Mouse (Mus musculus): ENCODE data around the gene Gpa33.
"Not testable (repeated sequence)": the region's sequence is repeated elsewhere in the genome, so short reads cannot be mapped to it uniquely, and the experiment has no call there.

Gene Gpa33

GRCm38 (mm10) chr1:166128551-166128950 is 1.5 kb upstream of the Gpa33 start:
- ATAC-seq (ENCODE audit: insufficient number of reproducible peaks, low FRiP score, low TSS enrichment): no peak

- ATAC-seq (ENCODE audit: insufficient number of reproducible peaks, low FRiP score, low TSS enrichment): no peak
These were observed 2.3 kb downstream of the Gpa33 start for GRCm38 (mm10) chr1:166132367-166132766.

- ATAC-seq (ENCODE audit: insufficient number of reproducible peaks, low FRiP score, low TSS enrichment): no peak
These were observed 5.2 kb downstream of the Gpa33 start for GRCm38 (mm10) chr1:166135091-166135740.

- ATAC-seq (ENCODE audit: insufficient number of reproducible peaks, low FRiP score, low TSS enrichment): no peak
These were observed 7.4 kb downstream of the Gpa33 start for GRCm38 (mm10) chr1:166137244-166137938.

- no peak for ATAC-seq (ENCODE audit: insufficient number of reproducible peaks, low FRiP score, low TSS enrichment)
These were observed 8.1 kb downstream of the Gpa33 start for GRCm38 (mm10) chr1:166138136-166138535.

- no peak for ATAC-seq (ENCODE audit: insufficient number of reproducible peaks, low FRiP score, low TSS enrichment)
These were observed 9.1 kb downstream of the Gpa33 start for GRCm38 (mm10) chr1:166139113-166139512.

GRCm38 (mm10) chr1:166139620-166140184 is 9.7 kb downstream of the Gpa33 start:
- no peak for ATAC-seq (ENCODE audit: insufficient number of reproducible peaks, low FRiP score, low TSS enrichment)

GRCm38 (mm10) chr1:166141868-166142267 is 11.8 kb downstream of the Gpa33 start:
- not testable (repeated sequence) for ATAC-seq (ENCODE audit: insufficient number of reproducible peaks, low FRiP score, low TSS enrichment)

- ATAC-seq (ENCODE audit: insufficient number of reproducible peaks, low FRiP score, low TSS enrichment): no peak
These were observed 12.3 kb downstream of the Gpa33 start for GRCm38 (mm10) chr1:166142369-166142768.

GRCm38 (mm10) chr1:166146626-166147025 is 16.6 kb downstream of the Gpa33 start:
- ATAC-seq (ENCODE audit: insufficient number of reproducible peaks, low FRiP score, low TSS enrichment): no peak

GRCm38 (mm10) chr1:166147657-166148056 is 17.6 kb downstream of the Gpa33 start:
- no peak for ATAC-seq (ENCODE audit: insufficient number of reproducible peaks, low FRiP score, low TSS enrichment)

- no peak for ATAC-seq (ENCODE audit: insufficient number of reproducible peaks, low FRiP score, low TSS enrichment)
These were observed 19.4 kb downstream of the Gpa33 start for GRCm38 (mm10) chr1:166149441-166149840.

GRCm38 (mm10) chr1:166150035-166150434 is 20.0 kb downstream of the Gpa33 start:
- ATAC-seq (ENCODE audit: insufficient number of reproducible peaks, low FRiP score, low TSS enrichment): no peak

GRCm38 (mm10) chr1:166151341-166151740 is 21.3 kb downstream of the Gpa33 start:
- no peak for ATAC-seq (ENCODE audit: insufficient number of reproducible peaks, low FRiP score, low TSS enrichment)

GRCm38 (mm10) chr1:166152034-166152433 is 22.0 kb downstream of the Gpa33 start:
- no peak for ATAC-seq (ENCODE audit: insufficient number of reproducible peaks, low FRiP score, low TSS enrichment)

GRCm38 (mm10) chr1:166153351-166154120 is 23.5 kb downstream of the Gpa33 start:
- ATAC-seq (ENCODE audit: insufficient number of reproducible peaks, low FRiP score, low TSS enrichment): 0 out of 2 replicates have a peak, but pooled peaks have one; percentile 42

- peak; percentile 70 for ATAC-seq (ENCODE audit: insufficient number of reproducible peaks, low FRiP score, low TSS enrichment)
These were observed 24.4 kb downstream of the Gpa33 start for GRCm38 (mm10) chr1:166154162-166155112.

GRCm38 (mm10) chr1:166155113-166155494 is 25.1 kb downstream of the Gpa33 start:
- no peak for ATAC-seq (ENCODE audit: insufficient number of reproducible peaks, low FRiP score, low TSS enrichment)

- ATAC-seq (ENCODE audit: insufficient number of reproducible peaks, low FRiP score, low TSS enrichment): no peak
These were observed 27.7 kb downstream of the Gpa33 start for GRCm38 (mm10) chr1:166157712-166158111.

- ATAC-seq (ENCODE audit: insufficient number of reproducible peaks, low FRiP score, low TSS enrichment): no peak
These were observed 28.6 kb downstream of the Gpa33 start for GRCm38 (mm10) chr1:166158664-166159063.

Data from cerebellum, adult (tissue).